Comparison of ENCODE assay signal across 8 mouse cellular contexts in genomic region chr10:120587179-120587578, GRCm38 (mm10).
A peak's percentile ranks its signal among the peaks of the same experiment; 100 is the strongest.
DNase-seq lines count a peak whose midpoint lies in the region; ATAC-seq and TF ChIP-seq lines count a peak whose summit lies in the region.

No protein-coding gene starts in this region.

- no peak for ATAC-seq in Patski
- ATAC-seq in erythroblast, adult 5-6 weeks (replicated peaks; ENCODE audit: low FRiP score, poor library complexity, severe bottlenecking) = no peak
- no peak for ATAC-seq in monocyte, adult 5-6 weeks (replicated peaks; ENCODE audit: insufficient number of reproducible peaks, low FRiP score, low TSS enrichment, poor library complexity, severe bottlenecking)

- CTCF ChIA-PET in Patski (lab: Charles Lee) = interaction anchor here (0.8 to 2.1 kb wide), 7 partner anchors 8 to 257 kb away, joined by 3 to 8 read pairs (median 4); no protein-coding TSS in a partner anchor

- DNase-seq in left cerebral cortex, adult 18-20 months (ENCODE audit: low spot score in 2 of 2) = peak; percentile 17 to 52
- DNase-seq in left cerebral cortex, adult 11 months (ENCODE audit: low spot score) = no peak
- no peak for DNase-seq in Patski (ENCODE audit: low read depth, low spot score)
- DNase-seq in c-Kit-negative CD71-positive TER-119-positive erythroid progenitor cells, embryonic 14.5 days (ENCODE audit: low read depth, low spot score) = peak; percentile 8
- peak; percentile 52 for DNase-seq in heart, postnatal 4 days
- peak; percentile 54 for DNase-seq in lung, postnatal 25 days (ENCODE audit: low spot score)

- in situ Hi-C loops in Patski (cut with MboI; ENCODE audit: low pct_unique_long_range_greater_than_20kb) = loop anchor here (5.0 to 10.0 kb wide), 3 partner anchors 110 to 282 kb away; no protein-coding TSS in a partner anchor

- no peaks in the 10 kb centered on the region for H3K27me3 ChIP-seq in Patski

- peak; percentile 61 for TF ChIP-seq CTCF in Patski (IDR thresholded peaks at IDR 0.05)

- POLR2A ChIA-PET in Patski (lab: Charles Lee) = interaction anchor here (0.6 kb wide), 1 partner anchor 17 kb away, joined by 3 read pairs; no protein-coding TSS in a partner anchor

Comparison
In these comparisons a context has a peak if more than half of its experiments do, and no peak if none do; other contexts are left out.
1. DNase-seq: peak in left cerebral cortex, adult 18-20 months (2 of 2), c-Kit-negative CD71-positive TER-119-positive erythroid progenitor cells, embryonic 14.5 days (single experiment), heart, postnatal 4 days (single experiment) and lung, postnatal 25 days (single experiment); none in left cerebral cortex, adult 11 months (single experiment) and Patski (single experiment).